Mouse (Mus musculus): ENCODE results near the gene Arhgef28.

- no peak for TF ChIP-seq POLR2A (IDR thresholded peaks at IDR 0.05; ENCODE audit: control insufficient read depth in 1 of 2, insufficient read depth in 1 of 2, low read depth in 1 of 2, low read length in 2 of 2, poor library complexity in 1 of 2)
- TF ChIP-seq POLR2AphosphoS2 (IDR thresholded peaks at IDR 0.05; ENCODE audit: low read length) = no peak
- TF ChIP-seq E2F4 (IDR thresholded peaks at IDR 0.05; ENCODE audit: borderline replicate concordance, low read depth, low read length) = no peak
- TF ChIP-seq NELFE (IDR thresholded peaks at IDR 0.05; ENCODE audit: low read depth, low read length) = no peak
- no peak for TF ChIP-seq MYC (IDR thresholded peaks at IDR 0.05; ENCODE audit: low read depth, low read length)
- TF ChIP-seq USF2 (IDR thresholded peaks at IDR 0.05; ENCODE audit: borderline replicate concordance in 1 of 2, insufficient read depth in 1 of 2, low read depth in 1 of 2, low read length in 2 of 2) = no peak
- no peak for TF ChIP-seq ZC3H11A (IDR thresholded peaks at IDR 0.05; ENCODE audit: low read depth, low read length)
- TF ChIP-seq SIN3A (IDR thresholded peaks at IDR 0.05; ENCODE audit: low read length) = no peak
- TF ChIP-seq CTCF (IDR thresholded peaks at IDR 0.05 in 2 of 3, conservative IDR thresholded peaks at IDR 0.05 in 1 of 3; ENCODE audit: control insufficient read depth in 1 of 3, insufficient read depth in 1 of 3, low read depth in 2 of 3, low read length in 3 of 3, poor library complexity in 1 of 3, severe bottlenecking in 1 of 3) = no peak
- no peak for TF ChIP-seq JUND (IDR thresholded peaks at IDR 0.05; ENCODE audit: low read depth, low read length)
- no peak for TF ChIP-seq UBTF (IDR thresholded peaks at IDR 0.05; ENCODE audit: borderline replicate concordance, insufficient read depth, low read depth, low read length)
Measured at GRCm38 (mm10) chr13:98077216-98077615, 129.0 kb downstream of the Arhgef28 start.
